33 mouse cellular contexts compared by ENCODE assay signal in genomic region chr14:99699545-99699944, GRCm38 (mm10).
"Had no signal": no experiment of that assay in that cellular context is flagged by ENCODE, and none has a peak within 500 bp of the region (broad histone marks: within the 10 kb centered on the region; RNA-seq: fewer than 3 reads in every experiment).

No protein-coding gene starts in this region.

- ATAC-seq: hindbrain, embryonic 16.5 days; hindbrain, postnatal 0 days; inflammation-experienced regulatory T-cells, adult 6 months; intestine, embryonic 15.5 days; intestine, postnatal 0 days had no signal

- H3K27ac ChIP-seq: heart, embryonic 10.5 days; heart, embryonic 13.5 days; heart, embryonic 15.5 days; hindbrain, embryonic 10.5 days; hindbrain, embryonic 12.5 days; hindbrain, embryonic 13.5 days; hindbrain, embryonic 14.5 days; hindbrain, embryonic 15.5 days; hindbrain, postnatal 0 days; intestine, embryonic 15.5 days; kidney, embryonic 15.5 days; kidney, postnatal 0 days; layer of hippocampus, adult 2 months had no signal

- H3K27me3 ChIP-seq: heart, embryonic 12.5 days; heart, embryonic 13.5 days; heart, embryonic 15.5 days; hindbrain, embryonic 12.5 days; hindbrain, embryonic 13.5 days; hindbrain, embryonic 15.5 days; intestine, embryonic 15.5 days; kidney, embryonic 15.5 days had no signal

- H3K36me3 ChIP-seq: heart, embryonic 10.5 days; heart, embryonic 12.5 days; heart, embryonic 13.5 days; heart, embryonic 15.5 days; hindbrain, embryonic 10.5 days; hindbrain, embryonic 12.5 days; hindbrain, embryonic 13.5 days; hindbrain, embryonic 15.5 days; intestine, embryonic 15.5 days; kidney, embryonic 15.5 days had no signal

- H3K9ac ChIP-seq: heart, embryonic 12.5 days; heart, embryonic 13.5 days; heart, embryonic 15.5 days; hindbrain, embryonic 12.5 days; hindbrain, embryonic 13.5 days; hindbrain, embryonic 14.5 days; hindbrain, embryonic 15.5 days; intestine, embryonic 15.5 days; kidney, embryonic 15.5 days had no signal

- DNase-seq: heart, postnatal 10 days; heart, postnatal 14 days; heart, postnatal 36 days; heart, postnatal 4 days; kidney, adult 11 months; kidney, adult 18-20 months; kidney, adult 2 months; kidney, adult 8-10 months; kidney, postnatal 10 days; kidney, postnatal 14 days; kidney, postnatal 25 days; kidney, postnatal 36 days; kidney, postnatal 4 days; layer of hippocampus, adult 9-11 months; layer of hippocampus, postnatal 36 days had no signal

- H3K4me1 ChIP-seq: heart, embryonic 10.5 days; heart, embryonic 12.5 days; heart, embryonic 13.5 days; heart, embryonic 15.5 days; hindbrain, embryonic 10.5 days; hindbrain, embryonic 12.5 days; hindbrain, embryonic 13.5 days; hindbrain, embryonic 15.5 days; intestine, embryonic 15.5 days; kidney, embryonic 15.5 days had no signal

- H3K4me2 ChIP-seq: heart, embryonic 11.5 days; heart, embryonic 12.5 days; heart, embryonic 13.5 days; heart, embryonic 15.5 days; hindbrain, embryonic 12.5 days; hindbrain, embryonic 13.5 days; hindbrain, embryonic 14.5 days; hindbrain, embryonic 15.5 days; intestine, embryonic 15.5 days; kidney, embryonic 15.5 days had no signal

- H3K9me3 ChIP-seq: heart, embryonic 10.5 days; heart, embryonic 12.5 days; heart, embryonic 13.5 days; heart, embryonic 15.5 days; hindbrain, embryonic 10.5 days; hindbrain, embryonic 12.5 days; hindbrain, embryonic 13.5 days; hindbrain, embryonic 15.5 days; intestine, embryonic 15.5 days; kidney, embryonic 15.5 days had no signal

- H3K4me3 ChIP-seq: heart, embryonic 10.5 days; heart, embryonic 12.5 days; heart, embryonic 13.5 days; heart, embryonic 15.5 days; hindbrain, embryonic 10.5 days; hindbrain, embryonic 12.5 days; hindbrain, embryonic 13.5 days; hindbrain, embryonic 15.5 days; intestine, embryonic 15.5 days; kidney, embryonic 15.5 days; layer of hippocampus, adult 2 months had no signal
